Mouse (Mus musculus): ENCODE data around the gene Cd274. TPM values are rescaled to one million over a fixed set of nuclear protein-coding genes. Genes with fewer than 3 reads are reported as not detected.

The Cd274 gene
- polyA plus RNA-seq, 1 experiment from 2014 or later, result 4.1 TPM

DNA sequence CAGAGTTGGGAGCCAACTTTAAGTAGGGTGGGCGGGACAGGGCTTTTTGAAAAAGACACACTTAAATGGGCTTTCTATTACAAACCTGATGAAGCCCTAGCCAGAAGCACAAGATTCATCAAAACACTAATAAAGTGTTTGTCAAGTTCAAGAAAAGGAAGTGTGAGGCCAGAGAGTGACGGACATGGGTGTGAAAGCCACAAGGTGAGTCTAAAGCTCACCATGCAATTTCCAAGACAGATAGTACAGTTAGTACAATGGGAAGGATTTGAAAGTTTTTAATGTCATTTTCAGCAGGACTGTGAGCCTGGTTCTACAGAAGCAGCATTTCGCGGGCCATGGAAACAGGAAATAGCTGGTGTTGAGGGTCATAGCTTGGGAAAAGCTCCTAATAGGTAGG, 32.5 kb downstream of the Cd274 start:
- Histone ChIP-seq H3K27me3 (ENCODE audit: control insufficient read depth, insufficient read depth, low read length) (no peaks in the 10 kb centered on the region), H3K4me1 (ENCODE audit: control insufficient read depth, insufficient read depth, low read length) (no peaks in the 10 kb centered on the region), H3K4me2 (ENCODE audit: low read depth, low read length) (no peak overlapping the region), H3K36me3 (ENCODE audit: control insufficient read depth, insufficient read depth) (no peaks in the 10 kb centered on the region), H3K9ac (ENCODE audit: low read length) (no peak overlapping the region), H3K4me3 (ENCODE audit: low read length) (no peak overlapping the region), H3K27ac (ENCODE audit: low read length) (no peak overlapping the region), H3K9me3 (replicated peaks; ENCODE audit: control insufficient read depth, low read length) (peaks cover 4% of the 10 kb centered on the region)
- ATAC-seq (replicated peaks; ENCODE audit: extremely low read depth, insufficient read depth, low FRiP score), result no peak
- 88% methylated on average over 4 of the region's 4 CpGs for WGBS

DNA sequence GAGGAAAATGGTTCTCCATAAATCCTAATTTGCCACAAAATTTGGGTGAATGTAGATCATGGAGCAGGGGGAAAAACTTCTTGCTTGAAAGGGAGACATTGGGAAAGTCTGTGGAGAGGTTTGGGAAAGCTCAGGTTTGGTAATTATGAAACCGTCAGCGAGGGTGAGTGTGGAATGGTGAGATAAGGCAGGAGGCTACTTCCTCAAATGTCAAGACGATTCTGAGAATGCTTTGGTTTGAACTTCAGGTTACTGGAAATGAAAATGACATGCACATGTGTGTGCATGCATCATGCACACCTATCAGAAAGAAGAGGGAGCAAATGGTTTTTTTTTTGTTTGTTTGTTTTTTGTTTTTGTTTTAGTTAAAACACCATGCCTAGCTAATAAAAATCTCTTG, 33.2 kb downstream of the Cd274 start:
- Histone ChIP-seq H3K4me3 (ENCODE audit: low read length) (no peak overlapping the region), H3K36me3 (ENCODE audit: control insufficient read depth, insufficient read depth) (no peaks in the 10 kb centered on the region), H3K9me3 (replicated peaks; ENCODE audit: control insufficient read depth, low read length) (peaks cover 4% of the 10 kb centered on the region), H3K4me1 (ENCODE audit: control insufficient read depth, insufficient read depth, low read length) (no peaks in the 10 kb centered on the region), H3K9ac (ENCODE audit: low read length) (no peak overlapping the region), H3K27ac (ENCODE audit: low read length) (no peak overlapping the region), H3K4me2 (ENCODE audit: low read depth, low read length) (no peak overlapping the region), H3K27me3 (ENCODE audit: control insufficient read depth, insufficient read depth, low read length) (no peaks in the 10 kb centered on the region)
- ATAC-seq (replicated peaks; ENCODE audit: extremely low read depth, insufficient read depth, low FRiP score), result no peak
- WGBS, result 43% methylated on average over 3 of the region's 3 CpGs

DNA sequence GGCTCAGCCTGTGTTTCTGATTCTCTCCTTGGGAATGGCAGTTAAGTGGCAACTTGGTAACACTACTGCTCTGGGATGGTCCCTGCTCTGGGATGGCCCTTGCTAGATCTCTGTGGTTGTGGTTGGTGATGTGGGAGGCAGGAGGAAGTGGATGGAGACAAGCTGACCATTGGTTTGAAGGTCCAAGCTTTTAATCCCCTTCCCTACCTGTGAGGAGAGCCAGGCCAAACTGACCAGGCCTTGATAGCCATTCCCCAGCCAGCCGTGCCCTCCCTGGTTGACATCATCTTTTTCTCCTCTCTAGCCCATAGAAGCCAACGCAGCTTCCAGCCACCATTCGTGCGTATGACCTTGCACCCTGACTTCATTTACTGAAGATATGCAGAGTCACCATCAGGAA, 35.4 kb downstream of the Cd274 start:
- Histone ChIP-seq H3K4me2 (ENCODE audit: low read depth, low read length) (no peak overlapping the region), H3K4me3 (ENCODE audit: low read length) (no peak overlapping the region), H3K9me3 (replicated peaks; ENCODE audit: control insufficient read depth, low read length) (peaks cover 4% of the 10 kb centered on the region), H3K27ac (ENCODE audit: low read length) (no peak overlapping the region), H3K27me3 (ENCODE audit: control insufficient read depth, insufficient read depth, low read length) (no peaks in the 10 kb centered on the region), H3K4me1 (ENCODE audit: control insufficient read depth, insufficient read depth, low read length) (no peaks in the 10 kb centered on the region), H3K9ac (ENCODE audit: low read length) (no peak overlapping the region), H3K36me3 (ENCODE audit: control insufficient read depth, insufficient read depth) (no peaks in the 10 kb centered on the region)
- 87% methylated on average over 4 of the region's 4 CpGs for WGBS
- no peak for ATAC-seq (replicated peaks; ENCODE audit: extremely low read depth, insufficient read depth, low FRiP score)

DNA sequence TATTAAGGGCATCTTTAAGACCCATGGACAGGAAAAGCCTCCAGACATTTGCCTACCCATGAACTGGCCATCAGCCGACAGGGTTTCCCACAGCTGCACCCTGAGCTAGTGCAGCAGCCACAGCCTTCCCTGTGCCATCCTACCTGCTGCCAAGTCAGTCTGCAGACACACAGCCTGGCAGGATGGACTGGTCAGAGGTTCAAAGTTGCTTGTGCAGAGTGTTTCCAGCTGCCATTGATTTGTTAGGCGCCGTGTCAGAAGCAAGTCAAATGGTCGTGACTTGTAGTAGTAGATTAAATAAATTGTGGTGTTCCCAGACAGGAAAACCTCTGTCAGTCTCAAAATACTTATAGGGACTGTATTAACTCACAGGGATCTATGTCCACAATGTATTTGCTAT, 36.0 kb downstream of the Cd274 start:
- 85% methylated on average over 4 of the region's 4 CpGs for WGBS
- ATAC-seq (replicated peaks; ENCODE audit: extremely low read depth, insufficient read depth, low FRiP score), result no peak

DNA sequence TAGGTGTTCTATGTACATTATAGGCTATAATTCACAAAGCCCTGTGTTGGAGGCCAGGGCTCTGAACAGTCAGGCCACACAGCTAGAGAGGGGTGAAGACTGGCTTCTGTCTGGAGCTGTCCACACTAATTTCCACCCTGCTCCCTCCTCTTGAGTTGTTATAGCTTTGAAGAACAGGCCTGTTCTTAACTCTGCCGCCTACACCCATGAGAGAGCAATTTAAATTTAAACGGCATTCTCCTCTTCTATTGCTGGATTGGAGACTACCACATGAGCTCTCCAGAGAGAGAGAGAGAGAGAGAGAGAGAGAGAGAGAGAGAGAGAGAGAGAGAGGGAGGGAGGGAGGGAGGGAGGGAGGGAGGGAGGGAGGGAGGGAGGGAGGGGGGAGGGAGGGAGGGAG, 38.1 kb downstream of the Cd274 start:
- Histone ChIP-seq H3K27ac (ENCODE audit: low read length) (no peak overlapping the region), H3K4me1 (ENCODE audit: control insufficient read depth, insufficient read depth, low read length) (no peaks in the 10 kb centered on the region), H3K27me3 (ENCODE audit: control insufficient read depth, insufficient read depth, low read length) (no peaks in the 10 kb centered on the region), H3K9me3 (replicated peaks; ENCODE audit: control insufficient read depth, low read length) (no peaks in the 10 kb centered on the region), H3K4me3 (ENCODE audit: low read length) (no peak overlapping the region), H3K36me3 (ENCODE audit: control insufficient read depth, insufficient read depth) (no peaks in the 10 kb centered on the region), H3K4me2 (ENCODE audit: low read depth, low read length) (no peak overlapping the region), H3K9ac (ENCODE audit: low read length) (no peak overlapping the region)
- WGBS, result 49% methylated on average over 2 of the region's 2 CpGs
- no peak; the same call in 1 of the 2 replicates for ATAC-seq (replicated peaks; ENCODE audit: extremely low read depth, insufficient read depth, low FRiP score)

More for the DNA sequence above, 36.0 kb downstream of the Cd274 start:
- Histone ChIP-seq H3K9me3 (replicated peaks; ENCODE audit: control insufficient read depth, low read length) (no peaks in the 10 kb centered on the region; the same call in 1 of the 2 replicates), H3K4me3 (ENCODE audit: low read length) (no peak overlapping the region), H3K4me2 (ENCODE audit: low read depth, low read length) (no peak overlapping the region), H3K27me3 (ENCODE audit: control insufficient read depth, insufficient read depth, low read length) (no peaks in the 10 kb centered on the region), H3K4me1 (ENCODE audit: control insufficient read depth, insufficient read depth, low read length) (no peaks in the 10 kb centered on the region), H3K9ac (ENCODE audit: low read length) (no peak overlapping the region), H3K36me3 (ENCODE audit: control insufficient read depth, insufficient read depth) (no peaks in the 10 kb centered on the region), H3K27ac (ENCODE audit: low read length) (no peak overlapping the region)

DNA sequence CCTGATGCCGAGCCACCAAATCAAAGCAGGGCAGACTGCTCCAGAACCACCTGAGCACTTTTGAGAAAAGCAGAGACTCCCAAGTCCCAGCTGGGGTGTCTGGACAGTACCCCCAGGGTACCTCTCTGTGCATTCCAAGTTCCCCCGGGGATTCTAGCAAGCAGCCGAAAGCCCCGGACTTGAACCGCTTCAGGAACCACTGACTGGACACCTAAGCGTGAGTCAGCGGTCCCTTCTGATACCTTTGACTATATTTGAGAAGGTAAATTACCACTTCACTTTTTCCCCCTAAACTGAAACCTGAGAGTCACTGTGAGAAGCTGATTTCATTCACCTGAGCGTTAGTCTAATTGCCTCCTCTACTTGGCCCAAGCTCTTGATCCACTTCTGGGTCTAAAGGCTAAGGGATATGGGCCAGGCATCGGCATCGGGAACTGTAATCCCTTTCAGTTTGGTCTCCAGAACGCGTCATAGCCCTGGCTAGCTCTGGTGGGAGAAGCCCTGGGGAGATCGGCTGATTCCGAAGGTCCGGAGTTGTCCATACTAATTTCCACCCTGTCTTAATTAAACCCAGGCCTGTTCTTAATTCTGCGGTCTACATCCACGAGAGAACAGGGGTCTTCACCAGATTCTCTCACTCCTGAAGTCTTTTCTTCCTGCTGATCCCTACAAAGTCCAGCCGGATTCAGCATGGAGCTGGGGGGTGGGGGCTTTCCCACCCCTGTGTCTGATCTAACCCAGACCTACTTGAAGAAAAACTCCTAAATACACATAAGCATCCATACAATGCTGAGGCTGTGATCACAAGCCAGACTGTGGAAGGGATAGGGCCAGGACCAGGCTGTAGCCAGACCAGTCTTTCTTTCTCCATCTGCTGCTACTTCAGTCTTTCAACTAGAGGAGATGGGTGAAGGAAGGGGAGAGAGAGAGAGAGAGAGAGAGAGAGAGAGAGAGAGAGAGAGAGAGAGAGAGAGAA, 39.1 kb downstream of the Cd274 start:
- WGBS, result 85% methylated on average over 18 of the region's 18 CpGs
- no peak for ATAC-seq (replicated peaks; ENCODE audit: extremely low read depth, insufficient read depth, low FRiP score)
- no peaks in the 10 kb centered on the region for H3K9me3 ChIP-seq (replicated peaks; ENCODE audit: control insufficient read depth, low read length)

DNA sequence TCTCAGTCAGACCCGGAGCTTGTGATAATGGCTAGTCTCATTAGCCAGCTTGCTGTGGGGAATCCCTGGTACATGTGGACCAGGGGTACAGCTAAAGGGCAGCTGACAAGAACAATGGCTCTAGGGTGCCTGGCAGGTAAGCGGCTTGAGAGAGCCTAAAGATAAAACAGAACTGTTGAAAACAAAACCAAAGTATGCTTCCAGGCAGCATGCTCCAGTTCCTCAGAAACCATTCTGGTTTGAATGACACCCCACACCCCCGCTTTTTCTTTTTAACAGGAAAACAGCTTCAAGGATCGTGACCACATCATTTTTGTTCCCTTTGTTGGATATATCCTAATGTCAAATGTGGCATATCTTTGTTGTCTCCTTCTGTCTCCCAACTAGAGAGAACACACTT, 43.4 kb downstream of the Cd274 start, which contains the start of gene Pdcd1lg2:
Pdcd1lg2 (plus strand) TSS at position 301 of the 400 bp plus-strand sequence.
- ATAC-seq (replicated peaks; ENCODE audit: extremely low read depth, insufficient read depth, low FRiP score), result no peak
- no peak within 1 kb of the TSS for H3K4me2 ChIP-seq (ENCODE audit: low read depth, low read length)
- H3K4me3 ChIP-seq (ENCODE audit: low read length), result no peak within 1 kb of the TSS
- 75% methylated on average over 4 of the region's 4 CpGs for WGBS
- H3K27me3 ChIP-seq (ENCODE audit: control insufficient read depth, insufficient read depth, low read length), result no peaks in the 10 kb centered on the region
- no peaks in the 10 kb centered on the region for H3K9me3 ChIP-seq (replicated peaks; ENCODE audit: control insufficient read depth, low read length)
- H3K36me3 ChIP-seq (ENCODE audit: control insufficient read depth, insufficient read depth), result no peaks in the 10 kb centered on the region
- H3K27ac ChIP-seq (ENCODE audit: low read length), result no peak within 1 kb of the TSS
- 0 out of 2 replicates have a peak, but pooled peaks cover 3% of the 10 kb centered on the region for H3K4me1 ChIP-seq (ENCODE audit: control insufficient read depth, insufficient read depth, low read length)
- H3K9ac ChIP-seq (ENCODE audit: low read length), result no peak within 1 kb of the TSS

More for the DNA sequence above, 39.1 kb downstream of the Cd274 start:
- Histone ChIP-seq H3K36me3 (ENCODE audit: control insufficient read depth, insufficient read depth) (no peaks in the 10 kb centered on the region), H3K9ac (ENCODE audit: low read length) (no peak overlapping the region), H3K27ac (ENCODE audit: low read length) (no peak overlapping the region), H3K4me3 (ENCODE audit: low read length) (no peak overlapping the region), H3K27me3 (ENCODE audit: control insufficient read depth, insufficient read depth, low read length) (no peaks in the 10 kb centered on the region), H3K4me1 (ENCODE audit: control insufficient read depth, insufficient read depth, low read length) (no peaks in the 10 kb centered on the region), H3K4me2 (ENCODE audit: low read depth, low read length) (no peak overlapping the region)

DNA sequence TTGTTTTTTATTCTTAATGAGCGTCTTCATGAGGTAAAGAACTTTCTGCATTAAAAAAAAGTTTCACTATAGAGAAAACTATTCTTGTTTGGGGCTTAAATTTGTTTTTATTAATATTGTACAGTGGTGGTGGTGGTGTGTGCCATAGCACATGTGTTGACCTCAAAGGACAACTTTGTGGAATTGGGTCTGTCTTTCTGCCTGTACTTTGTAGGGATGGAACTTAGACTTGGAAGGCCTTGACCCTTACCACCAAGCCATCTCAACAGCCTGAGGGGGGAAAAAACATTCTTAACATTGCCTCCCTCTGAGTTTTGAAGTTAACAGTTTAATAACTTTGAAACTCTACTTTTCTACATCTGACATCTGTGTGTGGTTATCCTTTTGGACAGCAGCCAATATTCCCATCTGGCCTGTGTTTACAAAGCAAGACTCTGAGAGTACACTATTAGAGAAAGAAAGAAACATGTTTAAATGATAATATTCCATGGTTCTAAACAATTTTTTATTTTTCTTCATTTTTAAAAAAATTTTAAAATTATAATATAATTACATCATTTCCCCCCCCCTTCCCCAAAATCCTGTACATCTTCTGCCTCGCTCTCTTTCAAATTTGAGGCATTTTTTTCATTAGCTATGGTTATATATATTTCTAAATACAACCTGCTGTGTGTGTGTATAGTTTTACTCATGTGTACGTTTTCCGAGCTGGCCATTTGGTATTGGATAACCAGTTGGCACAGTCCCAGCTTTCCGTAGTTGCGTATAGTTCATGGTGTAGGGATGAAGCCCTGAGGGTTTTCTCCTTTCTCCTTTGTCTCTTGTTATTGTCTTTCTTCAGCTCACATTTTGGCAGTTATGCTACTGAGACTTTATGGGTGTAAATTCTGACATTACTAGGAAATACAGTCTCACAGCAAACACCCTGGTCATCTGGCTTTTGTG, 45.5 kb downstream of the Cd274 start:
- Histone ChIP-seq H3K9ac (ENCODE audit: low read length) (no peak overlapping the region), H3K4me1 (ENCODE audit: control insufficient read depth, insufficient read depth, low read length) (peaks cover 3% of the 10 kb centered on the region; the same call in 1 of the 2 replicates), H3K4me3 (ENCODE audit: low read length) (no peak overlapping the region), H3K36me3 (ENCODE audit: control insufficient read depth, insufficient read depth) (no peaks in the 10 kb centered on the region), H3K4me2 (ENCODE audit: low read depth, low read length) (no peak overlapping the region), H3K9me3 (replicated peaks; ENCODE audit: control insufficient read depth, low read length) (no peaks in the 10 kb centered on the region), H3K27ac (ENCODE audit: low read length) (no peak overlapping the region), H3K27me3 (ENCODE audit: control insufficient read depth, insufficient read depth, low read length) (no peaks in the 10 kb centered on the region)
- WGBS, result 72% methylated on average over 6 of the region's 6 CpGs
- ATAC-seq (replicated peaks; ENCODE audit: extremely low read depth, insufficient read depth, low FRiP score), result no peak
